Mouse (Mus musculus): Measurements from ENCODE around the gene Gm49450. TPM values are rescaled to one million over a fixed set of nuclear protein-coding genes. Genes with fewer than 3 reads are reported as not detected.
A peak's percentile ranks its signal among the peaks of the same experiment; 100 is the strongest.

Gm49450 gene
- total and polyA plus RNA-seq, 3 experiments: 26.2 TPM; not detected in 2

GRCm38 (mm10) chr15:98894746-98895634 lies 58.4 kb downstream of the Gm49450 start:
- peaks cover 10% of the 10 kb centered on the region for H3K4me1 ChIP-seq (ENCODE audit: control insufficient read depth, insufficient read depth, low read length)
- H3K4me3 ChIP-seq: peak overlapping the region; percentile 69
- no peak for DNase-seq
- H3K27ac ChIP-seq: peak overlapping the region; percentile 47; the same call in 1 of the 2 replicates
- no peak for TF ChIP-seq POLR2A (IDR thresholded peaks at IDR 0.05; ENCODE audit: insufficient read depth, low read depth, low read length)
- TF ChIP-seq EP300 (IDR thresholded peaks at IDR 0.05; ENCODE audit: insufficient read depth, low read depth, low read length): no peak
- TF ChIP-seq CTCF (IDR thresholded peaks at IDR 0.05): no peak
- H3K9ac ChIP-seq (ENCODE audit: low read depth, low read length): peak overlapping the region; percentile 72; the same call in 1 of the 2 replicates
- H3K36me3 ChIP-seq (ENCODE audit: control insufficient read depth, insufficient read depth, low read length): no peaks in the 10 kb centered on the region
- peaks cover 5% of the 10 kb centered on the region for H3K27me3 ChIP-seq (ENCODE audit: control insufficient read depth, insufficient read depth, low read length)
- intact Hi-C loops (cut with DNase I): no loop called here
- WGBS: 36% methylated on average over 38 of the region's 38 CpGs
- H3K79me2 ChIP-seq (replicated peaks; ENCODE audit: control insufficient read depth, insufficient read depth, low read length): no peaks in the 10 kb centered on the region

DNA sequence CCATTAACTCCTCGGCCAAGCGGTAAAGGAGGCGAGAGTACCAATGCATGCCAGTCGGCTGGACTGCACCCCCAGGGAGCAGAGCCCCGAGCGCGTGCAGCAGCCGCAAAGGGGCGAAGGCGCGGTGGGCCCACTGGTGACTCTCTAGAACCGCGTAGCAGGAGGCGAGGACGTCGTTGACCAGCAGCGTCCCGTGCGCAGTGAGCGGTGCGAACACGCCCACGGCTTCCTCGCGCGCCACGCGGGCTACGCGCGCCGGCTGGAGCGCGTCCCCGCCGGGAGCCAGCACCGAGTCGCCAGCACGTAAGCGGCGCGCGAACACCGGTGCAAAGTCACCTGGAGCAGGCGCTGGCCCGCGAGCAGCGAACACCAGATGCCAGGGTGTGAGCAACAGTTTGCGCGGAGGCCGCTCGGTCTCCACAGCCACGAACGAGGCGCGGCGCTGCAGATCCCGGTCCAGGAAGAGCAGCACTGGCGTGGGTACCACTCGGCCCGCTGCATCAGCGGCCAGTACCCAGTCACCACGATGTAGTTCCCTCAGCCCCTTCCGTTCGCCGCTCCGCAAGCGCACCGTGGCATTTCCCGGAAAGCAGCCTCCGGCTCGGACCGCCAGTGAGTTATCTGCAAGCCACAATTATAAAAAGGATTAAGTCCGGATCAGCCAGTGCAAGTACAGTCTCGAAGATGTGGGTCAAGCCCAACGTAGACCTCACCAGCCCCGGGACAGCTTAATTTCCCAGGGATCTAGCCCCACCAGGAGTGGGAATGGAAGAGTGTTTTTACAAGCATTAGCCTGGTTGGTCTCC lies 59.2 kb downstream of the Gm49450 start, which contains the start of gene Rhebl1:
Gene Rhebl1, minus strand, starts transcription at position 601 of the 806 bp plus-strand sequence.
- WGBS: 2% methylated on average over 77 of the region's 77 CpGs
- intact Hi-C loops (cut with DNase I): loop anchor here (2.0 kb wide), 1 partner anchor 91 kb away; no protein-coding TSS in a partner anchor
- H3K4me1 ChIP-seq (ENCODE audit: control insufficient read depth, insufficient read depth, low read length): peaks cover 10% of the 10 kb centered on the region
- peak; percentile 59 to 68 for DNase-seq
- TF ChIP-seq CTCF (IDR thresholded peaks at IDR 0.05) (no peak), EP300 (IDR thresholded peaks at IDR 0.05; ENCODE audit: insufficient read depth, low read depth, low read length) (no peak), POLR2A (IDR thresholded peaks at IDR 0.05; ENCODE audit: insufficient read depth, low read depth, low read length) (no peak)
- H3K36me3 ChIP-seq (ENCODE audit: control insufficient read depth, insufficient read depth, low read length): no peaks in the 10 kb centered on the region
- peak within 1 kb of the TSS; percentile 69 for H3K4me3 ChIP-seq
- peak within 1 kb of the TSS; percentile 72 for H3K9ac ChIP-seq (ENCODE audit: low read depth, low read length)
- H3K79me2 ChIP-seq (replicated peaks; ENCODE audit: control insufficient read depth, insufficient read depth, low read length): no peaks in the 10 kb centered on the region
- H3K27ac ChIP-seq: peak within 1 kb of the TSS; percentile 52
- peaks cover 5% of the 10 kb centered on the region for H3K27me3 ChIP-seq (ENCODE audit: control insufficient read depth, insufficient read depth, low read length)

- intact Hi-C loops (cut with DNase I): loop anchor here (2.0 kb wide), 1 partner anchor 92 kb away; no protein-coding TSS in a partner anchor
- WGBS: 83% methylated on average over 4 of the region's 4 CpGs
- Histone ChIP-seq H3K9ac (ENCODE audit: low read depth, low read length) (no peak overlapping the region), H3K27me3 (ENCODE audit: control insufficient read depth, insufficient read depth, low read length) (peaks cover 4% of the 10 kb centered on the region), H3K79me2 (replicated peaks; ENCODE audit: control insufficient read depth, insufficient read depth, low read length) (no peaks in the 10 kb centered on the region), H3K36me3 (ENCODE audit: control insufficient read depth, insufficient read depth, low read length) (no peaks in the 10 kb centered on the region), H3K4me3 (no peak overlapping the region), H3K4me1 (ENCODE audit: control insufficient read depth, insufficient read depth, low read length) (peaks cover 10% of the 10 kb centered on the region), H3K27ac (no peak overlapping the region)
- DNase-seq: no peak
- TF ChIP-seq EP300 (IDR thresholded peaks at IDR 0.05; ENCODE audit: insufficient read depth, low read depth, low read length) (no peak), CTCF (IDR thresholded peaks at IDR 0.05) (no peak), POLR2A (IDR thresholded peaks at IDR 0.05; ENCODE audit: insufficient read depth, low read depth, low read length) (no peak)
Measured at GRCm38 (mm10) chr15:98893036-98893435, 60.3 kb downstream of the Gm49450 start.

DNA sequence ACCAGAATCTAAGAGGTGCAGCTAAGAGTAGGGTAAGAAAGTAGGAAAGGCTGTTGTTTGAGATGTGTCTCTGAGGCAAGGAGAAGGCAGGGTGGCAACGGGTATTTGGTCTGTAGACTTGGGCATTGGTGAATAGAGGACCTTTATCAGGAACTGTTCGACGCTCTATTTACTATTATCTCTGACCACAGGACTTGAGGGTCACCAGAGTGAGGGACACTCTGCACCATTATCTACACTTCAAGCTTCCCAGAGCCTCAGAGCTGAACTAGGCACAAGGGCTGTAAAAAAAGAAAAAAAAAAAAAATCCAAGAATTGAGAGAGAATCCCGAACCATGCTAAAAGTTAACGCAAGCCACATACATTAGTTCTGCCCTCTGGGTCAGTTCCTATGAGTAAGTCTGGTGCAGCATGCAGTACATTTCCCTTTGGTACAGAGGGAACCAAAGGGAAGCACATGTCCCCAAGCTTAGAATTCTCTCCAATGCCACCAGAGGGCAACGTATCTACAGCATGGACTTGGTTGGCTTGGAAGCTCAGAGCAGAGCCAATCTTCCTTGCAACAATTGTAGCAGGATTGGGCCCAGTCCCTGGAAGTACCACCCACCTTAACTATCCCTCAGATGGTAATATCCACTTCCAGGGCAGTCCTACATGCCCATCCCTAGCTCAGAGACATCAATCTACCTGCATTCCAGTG lies 61.3 kb downstream of the Gm49450 start:
- TF ChIP-seq POLR2A (IDR thresholded peaks at IDR 0.05; ENCODE audit: insufficient read depth, low read depth, low read length): no peak; the same call in 1 of the 2 replicates
- TF ChIP-seq CTCF (IDR thresholded peaks at IDR 0.05): peak; percentile 91
- peak; percentile 94 for TF ChIP-seq EP300 (IDR thresholded peaks at IDR 0.05; ENCODE audit: insufficient read depth, low read depth, low read length)
- Histone ChIP-seq H3K27me3 (ENCODE audit: control insufficient read depth, insufficient read depth, low read length) (peaks cover 4% of the 10 kb centered on the region), H3K36me3 (ENCODE audit: control insufficient read depth, insufficient read depth, low read length) (no peaks in the 10 kb centered on the region), H3K9ac (ENCODE audit: low read depth, low read length) (no peak overlapping the region), H3K79me2 (replicated peaks; ENCODE audit: control insufficient read depth, insufficient read depth, low read length) (no peaks in the 10 kb centered on the region), H3K4me3 (no peak overlapping the region), H3K4me1 (ENCODE audit: control insufficient read depth, insufficient read depth, low read length) (peaks cover 10% of the 10 kb centered on the region), H3K27ac (no peak overlapping the region)
- intact Hi-C loops (cut with DNase I): loop anchor here (1.0 to 2.0 kb wide), 3 partner anchors 36 to 101 kb away; no protein-coding TSS in a partner anchor
- DNase-seq: peak in 1 of 2 experiments; percentile 69
- whole genome bisulfite sequencing: 22% methylated on average over 6 of the region's 6 CpGs

GRCm38 (mm10) chr15:98891198-98891742 lies 62.1 kb downstream of the Gm49450 start:
- TF ChIP-seq CTCF (IDR thresholded peaks at IDR 0.05): no peak
- no peak for TF ChIP-seq POLR2A (IDR thresholded peaks at IDR 0.05; ENCODE audit: insufficient read depth, low read depth, low read length)
- TF ChIP-seq EP300 (IDR thresholded peaks at IDR 0.05; ENCODE audit: insufficient read depth, low read depth, low read length): no peak
- no peak overlapping the region for H3K9ac ChIP-seq (ENCODE audit: low read depth, low read length)
- H3K4me3 ChIP-seq: no peak overlapping the region
- H3K27ac ChIP-seq: no peak overlapping the region
- intact Hi-C loops (cut with DNase I): no loop called here
- H3K4me1 ChIP-seq (ENCODE audit: control insufficient read depth, insufficient read depth, low read length): peaks cover 9% of the 10 kb centered on the region
- no peak for DNase-seq
- H3K79me2 ChIP-seq (replicated peaks; ENCODE audit: control insufficient read depth, insufficient read depth, low read length): no peaks in the 10 kb centered on the region
- no peaks in the 10 kb centered on the region for H3K36me3 ChIP-seq (ENCODE audit: control insufficient read depth, insufficient read depth, low read length)
- 37% methylated on average over 19 of the region's 19 CpGs for WGBS
- H3K27me3 ChIP-seq (ENCODE audit: control insufficient read depth, insufficient read depth, low read length): peaks cover 4% of the 10 kb centered on the region
